Mouse (Mus musculus) right cerebral cortex, postnatal 14 days (tissue): ENCODE results near the gene Gm10491.
A peak's percentile ranks its signal among the peaks of the same experiment; 100 is the strongest.

Experiments used
- DNase-seq: peaks from one replicate; pipeline ENCODE4 v3.0.0; 2022

The Gm10491 gene

GRCm38 (mm10) chrX:7878495-7878894 is 29.1 kb downstream of the Gm10491 start:
- DNase-seq = peak; percentile 18

- peak; percentile 79 for DNase-seq
Measured at GRCm38 (mm10) chrX:7878007-7878419, 29.6 kb downstream of the Gm10491 start, which contains the start of gene Pim2. Pim2 (plus strand) TSS chrX:7878262.

GRCm38 (mm10) chrX:7869826-7870225 is 37.8 kb downstream of the Gm10491 start:
- DNase-seq = no peak

- DNase-seq = no peak
Measured at GRCm38 (mm10) chrX:7868506-7868905, 39.1 kb downstream of the Gm10491 start.

GRCm38 (mm10) chrX:7867141-7867540 is 40.5 kb downstream of the Gm10491 start:
- no peak for DNase-seq

GRCm38 (mm10) chrX:7865786-7866185 is 41.8 kb downstream of the Gm10491 start:
- DNase-seq = no peak

GRCm38 (mm10) chrX:7865343-7865742 is 42.3 kb downstream of the Gm10491 start:
- DNase-seq = no peak

- DNase-seq = no peak
Measured at GRCm38 (mm10) chrX:7864551-7864950, 43.1 kb downstream of the Gm10491 start.

- DNase-seq = no peak
Measured at GRCm38 (mm10) chrX:7863181-7863580, 44.5 kb downstream of the Gm10491 start.

- DNase-seq = no peak
Measured at GRCm38 (mm10) chrX:7859191-7859753, 48.4 kb downstream of the Gm10491 start.
